Mouse (Mus musculus) retina, embryonic 14.5 days (tissue): ENCODE data around the gene Mn1.

Experiments
- DNase-seq: peaks from one replicate; pipeline ENCODE4 v3.0.0-alpha.2; 2015; ENCODE audit warnings: low spot score

The Mn1 gene

DNA sequence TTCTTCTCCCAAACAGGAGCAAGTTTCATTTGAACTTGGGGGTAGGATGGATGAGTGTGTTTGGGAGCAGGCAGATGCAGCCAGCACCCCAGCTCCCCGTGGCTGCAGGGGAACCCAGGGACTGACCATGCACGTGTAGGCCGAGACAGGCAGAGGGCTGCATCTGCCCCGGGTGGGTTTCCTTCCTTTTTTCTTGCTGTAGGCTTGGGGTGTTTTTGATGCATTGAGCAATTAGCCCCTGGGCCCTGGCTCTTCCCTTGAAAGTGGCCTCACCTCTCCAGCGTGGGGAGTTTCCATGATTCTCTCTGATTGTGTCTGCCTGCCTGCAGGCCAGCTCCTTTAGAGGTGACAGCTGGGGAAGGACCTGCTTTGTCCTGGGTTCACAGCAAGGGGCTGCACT, 15.7 kb downstream of the Mn1 start:
- DNase-seq: no peak

DNA sequence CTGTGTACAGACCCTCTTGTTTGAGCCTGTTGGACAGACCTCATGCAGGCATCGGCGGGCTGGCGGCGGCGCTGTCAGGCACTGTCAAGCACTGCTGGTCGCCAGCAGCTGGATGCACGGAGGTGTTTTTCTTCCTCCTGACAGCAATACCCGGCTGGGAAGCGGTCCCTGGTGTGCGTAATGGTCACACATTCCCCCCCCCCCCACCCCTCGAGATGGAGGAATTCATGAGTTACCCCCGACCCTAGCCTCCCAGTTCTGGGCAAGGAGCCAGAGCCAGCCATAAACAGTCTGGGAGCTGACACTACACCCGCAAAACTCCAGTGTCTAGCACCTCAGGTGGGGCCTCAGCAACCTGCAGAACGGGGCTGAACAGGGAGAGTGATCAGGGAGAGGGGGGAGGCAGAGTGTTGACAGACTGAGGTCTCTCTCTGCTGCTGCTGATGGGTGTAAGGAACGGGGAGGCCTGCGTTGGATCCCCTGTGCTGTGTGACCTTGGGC, 17.2 kb downstream of the Mn1 start:
- no peak for DNase-seq

DNA sequence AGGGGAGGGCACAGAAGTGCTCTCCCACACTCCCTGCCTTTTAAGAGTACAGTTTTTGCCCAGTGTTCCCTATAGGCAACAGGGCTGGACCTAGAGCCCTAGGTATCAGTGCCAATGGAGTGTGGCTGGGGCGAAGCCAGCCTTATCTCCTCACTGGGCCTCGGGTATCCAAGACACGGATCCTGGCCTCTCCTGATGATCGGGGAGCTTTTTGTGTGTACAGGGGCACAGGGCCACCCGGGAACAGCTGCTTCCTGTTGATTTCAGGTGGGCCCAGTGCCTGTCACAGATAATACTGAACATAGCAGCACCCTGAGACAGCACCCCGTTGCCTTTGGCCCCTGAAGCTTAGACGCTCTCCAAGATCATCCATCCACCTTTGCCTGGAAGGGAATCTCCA, 19.1 kb downstream of the Mn1 start:
- DNase-seq: no peak

DNA sequence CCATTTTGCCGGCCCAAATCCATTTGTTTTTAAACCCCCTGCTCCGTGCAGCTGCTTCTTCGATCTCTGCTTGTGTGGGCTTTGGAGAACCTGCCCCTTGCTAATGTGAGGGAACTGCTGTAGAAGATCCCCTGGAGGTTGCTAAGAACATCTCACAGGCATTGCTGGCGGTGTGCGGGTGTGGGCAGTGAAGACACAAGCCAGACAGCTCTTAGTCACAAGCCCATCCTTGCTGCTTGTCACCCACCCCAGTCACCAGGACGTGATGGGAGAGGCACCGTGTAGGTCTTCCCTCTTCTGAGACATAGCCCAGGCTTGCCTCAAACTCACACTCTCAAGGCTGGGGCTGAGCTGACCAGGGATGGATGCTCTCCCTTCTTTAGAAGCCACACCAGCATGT, 20.0 kb downstream of the Mn1 start:
- DNase-seq: no peak

DNA sequence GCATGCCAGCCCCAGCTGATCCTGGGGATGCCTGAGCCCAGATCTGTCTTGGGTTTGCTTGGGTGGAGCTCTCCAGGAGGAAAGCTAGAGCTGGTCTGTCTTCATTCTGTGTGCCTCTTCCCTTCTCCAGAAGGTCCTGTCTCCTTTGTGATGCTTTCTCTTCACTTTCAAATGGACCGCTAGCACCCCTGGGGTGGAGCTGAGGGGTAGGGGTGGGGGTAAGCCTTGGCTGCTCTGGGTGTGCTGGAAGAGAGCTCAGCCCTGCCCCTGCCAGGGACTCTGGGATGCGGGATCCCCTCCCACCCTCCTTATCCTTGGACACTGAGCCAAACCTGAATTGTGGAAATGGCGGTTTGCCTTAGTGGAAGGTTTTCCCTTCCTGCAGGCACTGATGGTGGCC, 21.2 kb downstream of the Mn1 start:
- DNase-seq: no peak

DNA sequence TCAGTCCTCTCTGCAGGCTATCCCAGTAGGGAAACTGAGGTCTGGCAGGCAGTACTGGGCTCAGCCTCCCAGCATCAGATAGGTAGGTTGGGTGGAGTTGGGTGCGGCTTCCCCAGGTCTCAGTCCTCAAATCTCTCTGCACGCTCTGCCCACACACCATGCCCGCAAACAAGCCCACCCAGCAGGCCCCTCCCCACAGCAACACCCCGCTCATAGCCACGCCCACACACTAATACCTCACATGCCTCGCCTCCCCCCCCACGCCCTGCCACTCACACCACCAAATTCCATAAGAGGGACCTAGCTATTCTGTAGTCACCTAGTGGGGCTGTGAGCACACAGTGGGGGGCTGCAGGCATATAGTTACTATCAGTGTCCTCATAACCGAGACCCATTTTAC, 21.7 kb downstream of the Mn1 start:
- DNase-seq: no peak

DNA sequence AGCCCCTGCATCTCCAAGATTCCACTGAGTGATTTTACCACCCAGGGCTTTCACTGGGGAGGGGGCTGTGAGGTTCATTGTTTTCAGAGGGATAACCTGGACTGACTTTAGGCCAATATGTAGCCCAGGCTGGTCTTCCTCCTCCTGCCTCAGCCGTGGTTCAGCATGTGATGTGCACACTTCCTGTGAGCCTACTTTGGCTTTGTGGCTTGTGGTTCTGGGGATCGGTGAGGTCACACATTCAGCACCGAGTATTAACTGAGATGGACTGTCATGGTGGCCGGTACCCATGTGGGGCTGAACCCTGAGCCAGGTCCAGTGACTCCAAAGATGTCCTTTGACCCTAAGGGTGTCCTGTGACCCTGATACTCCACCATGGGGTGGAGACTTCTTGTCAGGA, 23.1 kb downstream of the Mn1 start:
- no peak for DNase-seq

DNA sequence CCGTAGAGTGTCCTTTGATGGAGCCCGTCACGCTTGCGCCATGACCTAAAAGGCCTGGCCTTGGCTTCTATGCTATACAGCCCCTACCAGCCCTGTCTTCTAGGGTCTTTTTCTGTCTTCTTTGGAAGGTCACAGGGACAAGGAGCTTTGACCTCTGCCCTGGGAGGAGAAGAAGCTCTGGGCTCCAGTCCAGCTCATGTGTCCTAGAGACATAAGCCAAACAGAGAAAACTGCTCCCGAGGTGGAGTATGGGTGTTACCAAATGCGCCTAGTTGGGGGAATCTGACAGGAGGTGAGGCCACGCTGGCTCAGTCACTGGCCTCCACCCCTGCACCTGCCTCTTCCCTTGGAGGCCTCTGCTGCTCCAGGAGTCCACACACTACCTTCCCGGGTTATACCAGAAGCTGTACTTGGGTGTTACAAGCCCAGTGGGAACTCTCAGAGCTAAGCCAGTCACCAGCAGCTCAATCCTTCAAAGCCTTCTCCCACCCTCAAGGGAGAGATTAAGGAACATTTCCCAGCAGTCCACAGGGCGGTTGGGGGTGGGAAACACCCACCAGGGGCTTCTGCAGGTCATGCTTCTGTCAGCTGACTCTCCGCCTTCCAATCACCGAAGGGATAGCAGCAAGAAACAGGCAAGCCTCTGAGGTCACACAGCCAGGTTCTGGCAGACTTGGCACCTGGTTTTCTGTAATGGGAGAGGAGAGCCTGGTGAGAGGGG, 25.1 kb downstream of the Mn1 start:
- DNase-seq: peak; percentile 39

DNA sequence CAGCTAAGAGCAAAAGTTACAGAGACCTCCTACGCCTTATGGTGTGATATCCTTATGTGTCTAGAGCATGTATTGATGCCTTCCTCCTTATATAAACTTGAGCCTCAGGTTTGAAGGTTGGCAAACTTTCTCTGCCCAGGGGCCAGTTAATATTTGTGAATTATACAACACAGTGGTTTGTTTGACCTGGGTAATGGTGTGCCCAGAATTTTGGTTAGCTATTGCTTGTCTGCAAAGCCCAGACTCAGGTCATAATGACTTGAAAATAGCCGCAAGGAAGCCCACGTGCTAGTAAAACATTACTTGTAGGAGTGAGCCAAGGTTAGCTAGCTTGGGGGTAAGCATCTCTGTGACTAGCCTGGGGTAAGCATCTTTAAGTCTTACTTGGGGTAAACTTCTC, 26.5 kb downstream of the Mn1 start:
- no peak for DNase-seq

DNA sequence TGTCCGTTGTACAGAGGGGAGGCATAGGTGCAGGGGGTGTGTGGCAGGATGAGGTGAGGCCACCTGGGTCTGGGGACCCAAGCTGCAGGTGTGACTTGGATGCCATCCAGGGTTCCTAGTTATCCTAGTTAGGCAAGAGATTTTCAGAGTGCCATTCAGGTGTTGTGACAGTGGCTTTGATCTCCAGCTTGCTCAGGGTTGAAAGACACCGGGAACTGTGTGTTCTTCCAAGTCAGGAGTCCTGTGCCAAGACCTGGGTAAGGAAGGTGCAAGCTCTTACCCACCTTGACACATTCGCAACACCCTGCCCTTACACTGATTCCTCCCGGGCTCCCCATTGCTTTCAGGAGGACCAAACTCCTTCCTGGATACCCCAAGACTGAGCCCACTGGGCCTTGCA, 27.2 kb downstream of the Mn1 start:
- no peak for DNase-seq

DNA sequence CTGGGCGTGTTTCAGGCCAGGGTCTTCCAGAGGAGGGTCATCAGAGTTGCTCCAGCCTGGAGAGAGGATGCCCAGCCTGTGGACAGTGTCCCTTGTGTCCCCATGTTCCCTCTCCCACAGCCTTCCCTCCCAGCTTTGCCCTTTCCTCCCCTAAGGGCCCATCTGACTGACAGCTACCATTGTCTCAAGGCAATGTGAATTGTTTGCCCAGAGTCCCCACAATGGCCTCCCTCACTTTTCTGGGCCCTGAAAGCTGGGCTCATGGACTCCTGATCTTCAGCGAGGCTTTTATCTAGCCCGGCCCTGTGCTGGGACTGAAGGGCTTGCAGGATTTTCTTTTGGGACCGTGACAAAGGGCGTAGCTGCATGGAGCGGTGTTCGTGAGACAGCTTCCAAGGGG, 29.5 kb downstream of the Mn1 start:
- DNase-seq: peak; percentile 54

DNA sequence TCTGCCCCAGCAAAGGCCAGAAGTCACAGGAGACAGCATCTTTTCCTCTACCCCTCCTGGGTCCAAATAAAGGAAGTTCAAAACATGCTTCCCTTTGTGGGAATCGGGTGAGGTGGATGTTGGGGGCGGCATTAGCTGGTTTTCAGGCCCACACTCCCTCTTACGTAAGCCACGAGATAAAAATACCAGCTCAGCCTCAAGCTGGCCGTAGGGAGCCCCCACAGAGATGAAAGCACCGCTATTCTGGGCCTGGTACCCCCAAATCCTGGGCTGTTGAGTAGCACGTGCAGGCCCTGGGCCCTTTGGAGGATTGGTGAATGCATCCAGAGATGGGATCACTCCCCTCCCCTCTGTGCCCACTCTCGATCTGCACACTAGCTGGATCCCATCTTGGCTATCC, 32.5 kb downstream of the Mn1 start:
- no peak for DNase-seq

DNA sequence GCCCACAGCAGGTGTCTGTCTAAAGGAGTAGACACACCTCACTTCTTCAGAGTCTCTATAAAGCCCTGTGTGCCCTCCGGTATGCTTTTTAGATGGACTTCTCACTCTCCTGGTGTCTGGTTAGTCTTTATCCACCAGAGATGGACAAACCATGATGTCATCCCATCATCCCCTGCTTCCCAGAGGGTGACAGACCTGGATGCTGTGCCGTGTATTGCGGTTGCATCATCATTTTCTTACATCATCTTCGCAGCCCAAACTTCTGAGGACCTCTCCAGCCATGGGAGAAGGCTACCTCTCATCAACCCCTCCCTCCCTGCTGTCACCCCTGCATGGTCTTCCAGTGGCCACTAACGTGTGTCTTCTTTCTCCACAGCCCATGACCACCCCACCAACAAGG, 37.1 kb downstream of the Mn1 start:
- DNase-seq: no peak

DNA sequence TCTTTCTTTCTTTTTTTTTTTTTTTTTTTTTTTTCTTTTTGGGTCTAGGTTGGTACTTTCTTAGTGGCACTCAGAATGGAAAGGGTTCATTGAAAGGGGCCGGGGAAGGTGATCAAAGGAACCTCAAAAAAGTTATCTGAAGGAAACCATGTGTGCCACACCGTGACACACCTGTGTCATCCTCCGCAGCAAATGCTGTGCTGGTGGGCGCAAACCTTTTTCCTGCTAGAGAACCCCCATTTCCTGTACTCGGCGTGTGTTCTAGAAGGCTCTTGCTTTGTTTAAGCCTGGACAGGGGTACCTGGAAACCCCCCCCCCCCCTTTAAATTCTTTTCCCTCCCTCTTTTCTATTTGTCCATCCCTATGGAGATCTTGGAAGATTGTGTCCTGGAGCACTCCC, 37.7 kb downstream of the Mn1 start:
- no peak for DNase-seq

DNA sequence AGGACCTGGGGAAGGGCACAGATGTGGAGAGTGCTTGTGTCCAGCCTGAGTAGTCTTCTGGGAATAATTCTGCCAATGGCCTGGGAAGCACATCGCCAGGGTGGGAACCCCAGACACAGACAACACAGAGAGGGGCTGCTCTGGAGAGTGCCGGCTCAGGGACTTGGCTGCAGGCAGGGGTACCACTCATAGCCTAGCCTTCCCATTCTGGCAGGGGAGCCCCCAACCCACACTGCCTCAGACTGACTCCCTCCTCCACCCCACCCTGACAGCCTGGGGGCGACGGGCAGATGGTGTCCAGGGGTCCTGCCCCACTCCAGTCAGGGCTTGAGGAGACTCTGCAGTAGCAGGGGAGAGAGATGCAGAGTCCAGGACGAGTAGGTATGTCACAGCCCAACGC, 41.5 kb downstream of the Mn1 start:
- no peak for DNase-seq

DNA sequence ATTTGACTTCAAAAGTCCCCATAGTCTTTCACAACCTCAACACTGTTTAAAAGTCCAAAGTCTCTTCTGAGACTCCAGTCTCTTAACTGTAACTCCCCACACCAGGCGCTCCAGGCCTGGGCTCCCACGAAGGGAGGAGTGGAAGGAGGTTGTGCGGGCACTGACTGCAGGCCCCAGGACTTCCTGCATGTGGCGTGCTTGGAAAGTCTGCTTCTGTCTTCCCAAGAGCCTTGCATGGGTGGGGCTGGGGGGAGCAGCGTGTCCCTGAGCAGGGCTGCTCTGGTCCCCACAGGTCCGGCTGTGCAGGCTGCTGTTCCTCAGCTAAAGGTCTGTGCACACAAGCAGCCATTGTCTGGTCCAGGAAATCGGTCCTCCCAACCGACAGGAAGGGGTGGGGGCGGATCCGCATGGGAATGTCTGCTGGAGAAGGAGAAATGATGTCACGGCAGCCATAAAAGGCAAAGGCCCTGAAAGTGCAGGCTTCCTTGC, 48.7 kb downstream of the Mn1 start:
- DNase-seq: no peak

DNA sequence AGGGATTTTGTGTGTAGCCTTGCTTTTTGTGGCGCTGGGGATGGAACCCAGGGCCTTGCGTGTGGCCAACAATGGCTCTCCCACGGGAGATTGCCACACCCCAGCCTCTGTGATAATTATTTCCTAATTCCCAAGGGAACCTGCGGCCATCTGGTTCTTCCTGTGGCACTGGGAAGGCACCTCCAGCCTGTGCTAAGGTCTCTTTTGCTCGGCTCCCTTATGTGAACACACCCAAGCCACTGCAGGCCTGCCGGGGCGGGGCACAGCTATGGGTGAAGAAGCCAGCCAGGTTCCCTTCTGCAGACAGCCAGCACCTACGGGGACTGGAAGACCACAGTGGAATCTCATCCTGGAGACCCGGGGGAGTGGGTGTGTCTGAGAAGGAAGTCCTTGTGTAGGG, 49.3 kb downstream of the Mn1 start:
- DNase-seq: no peak

DNA sequence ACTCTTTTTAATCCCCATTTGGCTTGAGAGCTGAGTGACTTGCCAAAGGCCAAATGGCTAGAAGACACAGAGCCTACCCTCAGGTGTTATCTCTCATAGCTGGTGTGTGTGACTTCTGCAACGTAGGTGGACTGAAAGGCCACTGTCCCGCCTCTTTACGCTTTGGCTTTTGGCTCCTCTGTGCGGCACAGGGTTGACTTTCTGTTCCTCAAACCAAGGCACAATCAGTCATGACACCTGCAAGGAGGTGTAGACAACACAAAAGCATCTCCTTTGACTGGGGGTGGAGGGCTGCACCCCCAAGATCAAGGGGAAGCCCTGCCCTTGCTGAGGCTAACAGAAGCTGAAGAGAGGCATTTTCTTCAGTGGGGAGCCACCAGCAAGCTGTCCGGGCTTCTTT, 50.5 kb downstream of the Mn1 start:
- DNase-seq: no peak

DNA sequence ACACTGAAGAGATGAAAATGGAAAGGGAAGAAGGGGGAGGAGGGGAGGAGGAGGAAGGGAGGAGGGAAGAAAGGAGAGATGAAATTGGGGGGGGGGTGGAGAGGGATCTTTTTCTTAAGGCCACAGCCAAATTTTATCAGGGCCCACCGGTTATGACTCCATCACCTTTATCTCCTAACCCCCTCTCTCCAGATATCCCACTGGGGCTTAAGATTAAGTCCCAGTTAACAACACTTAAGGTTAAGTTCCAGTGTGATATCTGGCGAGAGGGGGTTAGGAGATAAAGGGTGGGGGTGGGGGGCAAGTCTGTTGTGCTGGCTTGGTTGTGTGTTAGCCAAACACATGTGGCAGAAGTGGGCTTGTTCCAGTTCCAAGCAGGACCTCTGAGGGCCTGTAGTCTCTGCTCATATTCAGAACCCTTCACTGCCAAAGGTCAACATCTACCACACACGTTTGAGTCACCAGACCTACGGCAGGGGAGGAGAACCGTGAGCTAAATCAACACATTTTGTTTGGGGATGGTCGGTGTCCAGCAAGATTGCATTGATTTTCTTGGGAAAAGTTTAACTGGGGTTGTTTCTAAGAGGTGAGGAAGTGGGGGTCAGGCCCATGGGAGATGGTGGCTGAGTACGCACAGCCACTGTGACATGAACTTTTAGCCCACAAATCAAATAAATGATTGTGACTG, 52.2 kb downstream of the Mn1 start:
- no peak for DNase-seq

DNA sequence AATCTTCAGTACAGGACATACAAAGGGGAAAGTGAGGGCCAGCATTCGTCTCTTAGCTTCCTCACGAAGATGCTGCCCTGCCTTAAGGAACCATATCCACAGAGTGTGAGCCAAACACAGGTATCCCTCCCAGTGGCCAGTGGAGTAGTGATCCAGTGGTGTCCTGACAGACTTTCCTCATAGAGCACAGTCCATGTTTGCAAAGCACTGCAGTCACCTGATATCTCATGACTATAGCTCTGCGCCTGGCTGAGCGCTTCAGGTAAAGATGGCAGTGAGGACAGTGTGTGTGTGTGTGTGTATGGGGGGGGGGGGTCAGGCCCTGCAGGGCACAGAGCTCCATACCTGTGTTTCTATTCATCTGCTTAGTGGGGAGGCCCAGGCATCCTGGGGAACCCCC, 53.7 kb downstream of the Mn1 start:
- DNase-seq: no peak

DNA sequence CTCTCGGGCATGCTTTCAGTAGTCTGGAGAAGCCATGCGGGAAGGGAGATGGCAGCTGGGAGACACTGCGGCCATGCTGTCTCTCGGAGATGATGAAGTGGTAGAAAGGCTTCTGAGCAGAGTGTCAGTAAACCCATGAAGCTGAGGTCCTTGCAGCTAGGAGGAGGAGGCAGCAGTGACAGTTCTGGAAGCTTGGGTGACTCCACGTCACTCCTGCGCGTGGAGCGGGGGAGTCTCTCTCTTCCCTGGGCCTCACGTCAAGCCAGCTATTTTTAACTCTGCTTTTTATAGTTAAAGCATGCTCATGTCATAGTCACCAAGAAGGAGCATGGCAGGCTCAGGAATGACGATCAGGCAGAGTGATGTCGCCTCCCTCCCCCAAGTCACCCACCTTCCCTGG, 56.3 kb downstream of the Mn1 start:
- no peak for DNase-seq

DNA sequence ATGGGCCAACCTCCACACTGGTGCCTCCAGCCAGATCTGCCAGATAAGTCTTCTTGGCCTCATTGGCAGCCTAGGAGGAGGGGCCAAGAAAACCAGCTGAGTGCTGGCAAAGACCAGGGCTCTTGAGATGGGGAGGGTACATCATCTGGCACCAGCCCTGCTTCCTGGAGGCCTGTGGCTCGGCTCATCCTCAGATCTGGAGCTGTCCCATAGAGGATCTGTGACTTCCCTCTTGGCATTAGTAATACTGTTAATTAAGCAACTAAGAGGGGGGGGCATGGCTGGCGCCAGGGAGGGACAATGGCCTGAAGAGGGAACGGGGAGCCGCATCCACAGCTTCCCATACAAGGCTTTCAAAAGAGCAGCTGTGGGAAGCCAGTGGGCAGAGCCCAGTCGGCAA, 58.6 kb downstream of the Mn1 start:
- no peak for DNase-seq

DNA sequence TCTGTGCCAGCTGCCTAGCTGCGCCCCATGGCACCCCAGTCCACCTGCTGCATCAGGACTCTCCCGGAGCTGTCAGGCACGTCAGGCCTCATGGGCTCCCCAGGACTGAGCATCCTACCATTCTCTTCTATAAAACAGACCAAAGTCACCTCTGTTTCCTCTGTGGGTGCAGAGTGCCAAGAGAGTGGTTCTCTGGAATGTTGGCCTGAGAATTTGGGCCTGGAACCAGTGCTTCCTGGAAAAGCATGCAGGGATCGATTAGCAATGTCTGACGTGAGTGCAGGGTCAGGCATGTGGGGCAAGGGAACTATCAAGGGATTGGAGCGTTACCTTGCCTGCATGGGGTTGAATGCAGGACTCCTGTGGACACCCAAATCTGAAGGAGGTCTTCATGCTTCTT, 59.0 kb downstream of the Mn1 start:
- no peak for DNase-seq

DNA sequence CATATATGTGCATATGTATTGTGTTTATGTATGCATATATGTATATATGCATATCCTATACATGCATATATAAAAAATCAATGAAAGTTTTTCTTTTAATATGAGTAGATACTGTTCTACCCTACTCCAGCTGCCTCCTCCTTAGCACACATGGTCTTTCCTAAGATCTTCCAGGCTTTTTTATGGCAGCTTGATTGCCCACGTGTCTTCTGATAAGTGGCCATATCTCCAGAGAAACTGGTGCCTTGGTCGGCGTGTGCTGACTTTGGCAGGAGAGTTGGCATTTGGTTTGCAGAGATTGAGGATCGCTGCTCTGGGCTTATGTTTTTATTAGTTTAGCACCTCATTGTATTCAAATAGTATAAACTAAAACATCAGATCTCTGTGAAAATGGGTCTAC, 68.7 kb downstream of the Mn1 start:
- DNase-seq: no peak
